Mouse (Mus musculus) intestine, postnatal 0 days (tissue): ENCODE measurements around the gene Itga10. TPM values are rescaled to one million over a fixed set of nuclear protein-coding genes. Genes with fewer than 3 reads are reported as not detected.
"Not testable (repeated sequence)": the region's sequence is repeated elsewhere in the genome, so short reads cannot be mapped to it uniquely, and the experiment has no call there.

Experiments
- ATAC-seq: fragments of 200-750 bp; cut with Nextera tagmentation; 2 replicates; pipeline ENCODE4 v1.8.0; 2017; ENCODE audit warnings: mild to moderate bottlenecking, moderate TSS enrichment, moderate library complexity
- H3K27ac ChIP-seq: fragments of 300-500 bp; sonication (generic); 2 replicates; pipeline ENCODE4 v1.5.1; 2014; ENCODE audit warnings: mild to moderate bottlenecking, low read depth, low read length, moderate library complexity
- H3K27me3 ChIP-seq: fragments of 300-500 bp; sonication (generic); replicated peaks from 2 replicates; pipeline ENCODE4 v1.6.1; 2014; ENCODE audit warnings: low read length, mixed read lengths; ENCODE audit not compliant: control insufficient read depth, insufficient read depth
- H3K36me3 ChIP-seq: fragments of 300-500 bp; sonication (generic); 2 replicates; pipeline ENCODE4 v1.6.1; 2014; ENCODE audit warnings: mild to moderate bottlenecking, moderate library complexity; ENCODE audit not compliant: control insufficient read depth, insufficient read depth
- H3K4me1 ChIP-seq: fragments of 300-500 bp; sonication (generic); replicated peaks from 2 replicates; pipeline ENCODE4 v1.6.1; 2014; ENCODE audit warnings: antibody characterized with exemption, low read length, mixed read lengths; ENCODE audit not compliant: control insufficient read depth, insufficient read depth
- H3K4me2 ChIP-seq: fragments of 300-500 bp; sonication (generic); replicated peaks from 2 replicates; pipeline ENCODE4 v1.6.1; 2014; ENCODE audit warnings: low read depth, mild to moderate bottlenecking, moderate library complexity
- H3K4me3 ChIP-seq: fragments of 300-500 bp; sonication (generic); 2 replicates; pipeline ENCODE4 v1.5.1; 2014; ENCODE audit warnings: low read depth, low read length
- H3K9ac ChIP-seq: fragments of 300-500 bp; sonication (generic); 2 replicates; pipeline ENCODE4 v1.6.1; 2014; ENCODE audit warnings: mild to moderate bottlenecking, low read depth, low read length
- H3K9me3 ChIP-seq: fragments of 300-500 bp; sonication (generic); 2 replicates; pipeline ENCODE4 v1.6.1; 2016; ENCODE audit warnings: mixed run types; ENCODE audit not compliant: control insufficient read depth
- CTCF ChIP-seq: sonication (generic); IDR thresholded peaks from 2 replicates; pipeline ENCODE4 v1.5.1; 2016; ENCODE audit warnings: low read depth, mild to moderate bottlenecking, control low read depth, antibody characterized with exemption, moderate library complexity
- WGBS: fragments of 180-500 bp; shearing (Covaris S2); extraction: QIAGEN DNeasy Blood & Tissue Kit; methylation state at CpG from one replicate; pipeline ENCODE4 v1.1.7; 2014; 5-methylcytosine and 5-hydroxymethylcytosine counted together
- polyA plus RNA-seq: library from polyadenylated mRNA; unstranded; fragments of >200 nt; fragmentation: Nextera tagmentation; extraction: Ambion mirVana; gene quantifications from 2 replicates; pipeline ENCODE4 v1.2.1, GENCODE M21; 2015

Itga10 gene
- polyA plus RNA-seq, 1 experiment from 2014 or later = 0.17 TPM

- 0 out of 2 replicates have a peak overlapping the region, but pooled peaks have one; percentile 36 for H3K27ac ChIP-seq
- no peaks in the 10 kb centered on the region for H3K36me3 ChIP-seq
- peaks cover 31% of the 10 kb centered on the region for H3K27me3 ChIP-seq
- H3K9ac ChIP-seq = no peak overlapping the region
- H3K4me2 ChIP-seq = peak overlapping the region; percentile 71
- WGBS = 42% methylated on average over 10 of the region's 10 CpGs
- peak overlapping the region; percentile 58 for H3K4me3 ChIP-seq
- ATAC-seq = no peak
- H3K4me1 ChIP-seq = no peaks in the 10 kb centered on the region
- no peaks in the 10 kb centered on the region for H3K9me3 ChIP-seq
- no peak for TF ChIP-seq CTCF
Observed at GRCm38 (mm10) chr3:96601941-96602703, 43.3 kb upstream of the Itga10 start.

- Histone ChIP-seq H3K4me2 (peak overlapping the region; percentile 71), H3K27me3 (peaks cover 25% of the 10 kb centered on the region; the same call in 1 of the 2 replicates), H3K9me3 (no peaks in the 10 kb centered on the region), H3K36me3 (no peaks in the 10 kb centered on the region), H3K4me1 (no peaks in the 10 kb centered on the region), H3K4me3 (peak overlapping the region; percentile 11), H3K9ac (no peak overlapping the region), H3K27ac (0 out of 2 replicates have a peak overlapping the region, but pooled peaks have one; percentile 0)
- ATAC-seq = no peak
- WGBS = 24% methylated on average over 5 of the region's 5 CpGs
- no peak for TF ChIP-seq CTCF
Observed at GRCm38 (mm10) chr3:96602704-96603084, 42.7 kb upstream of the Itga10 start.

- no peaks in the 10 kb centered on the region for H3K36me3 ChIP-seq
- no peak overlapping the region for H3K4me3 ChIP-seq
- H3K9ac ChIP-seq = no peak overlapping the region
- peaks cover 23% of the 10 kb centered on the region; the same call in 1 of the 2 replicates for H3K27me3 ChIP-seq
- H3K4me1 ChIP-seq = no peaks in the 10 kb centered on the region
- H3K4me2 ChIP-seq = peak overlapping the region; percentile 71
- no peak for ATAC-seq
- H3K9me3 ChIP-seq = no peaks in the 10 kb centered on the region
- WGBS = 57% methylated on average over 5 of the region's 5 CpGs
- H3K27ac ChIP-seq = no peak overlapping the region
- no peak for TF ChIP-seq CTCF
Observed at GRCm38 (mm10) chr3:96603311-96603710, 42.1 kb upstream of the Itga10 start.

- not testable (repeated sequence) for H3K4me3 ChIP-seq, H3K36me3 ChIP-seq, H3K4me2 ChIP-seq, ATAC-seq, H3K9ac ChIP-seq, H3K27me3 ChIP-seq, H3K27ac ChIP-seq, H3K9me3 ChIP-seq, H3K4me1 ChIP-seq
- WGBS = 88% methylated on average over 3 of the region's 4 CpGs
Observed at GRCm38 (mm10) chr3:96606007-96606406, 39.4 kb upstream of the Itga10 start.

GRCm38 (mm10) chr3:96606618-96607017 lies 38.8 kb upstream of the Itga10 start:
- Histone ChIP-seq H3K4me2 (no peak overlapping the region), H3K36me3 (no peaks in the 10 kb centered on the region), H3K4me1 (no peaks in the 10 kb centered on the region), H3K27ac (no peak overlapping the region), H3K9me3 (no peaks in the 10 kb centered on the region), H3K4me3 (no peak overlapping the region), H3K27me3 (no peaks in the 10 kb centered on the region; the same call in 1 of the 2 replicates), H3K9ac (no peak overlapping the region)
- 91% methylated on average over 4 of the region's 4 CpGs for WGBS
- TF ChIP-seq CTCF = no peak
- no peak for ATAC-seq

GRCm38 (mm10) chr3:96617941-96618340 lies 27.4 kb upstream of the Itga10 start:
- no peaks in the 10 kb centered on the region for H3K27me3 ChIP-seq
- H3K4me3 ChIP-seq = no peak overlapping the region
- ATAC-seq = no peak
- no peak overlapping the region for H3K9ac ChIP-seq
- H3K36me3 ChIP-seq = peaks cover 25% of the 10 kb centered on the region
- H3K9me3 ChIP-seq = no peaks in the 10 kb centered on the region
- no peak overlapping the region for H3K4me2 ChIP-seq
- TF ChIP-seq CTCF = no peak
- no peak overlapping the region for H3K27ac ChIP-seq
- WGBS = 93% methylated on average over 3 of the region's 3 CpGs
- H3K4me1 ChIP-seq = no peaks in the 10 kb centered on the region
